Mouse (Mus musculus): Measurements from ENCODE around the gene Retreg1.

The Retreg1 gene

DNA sequence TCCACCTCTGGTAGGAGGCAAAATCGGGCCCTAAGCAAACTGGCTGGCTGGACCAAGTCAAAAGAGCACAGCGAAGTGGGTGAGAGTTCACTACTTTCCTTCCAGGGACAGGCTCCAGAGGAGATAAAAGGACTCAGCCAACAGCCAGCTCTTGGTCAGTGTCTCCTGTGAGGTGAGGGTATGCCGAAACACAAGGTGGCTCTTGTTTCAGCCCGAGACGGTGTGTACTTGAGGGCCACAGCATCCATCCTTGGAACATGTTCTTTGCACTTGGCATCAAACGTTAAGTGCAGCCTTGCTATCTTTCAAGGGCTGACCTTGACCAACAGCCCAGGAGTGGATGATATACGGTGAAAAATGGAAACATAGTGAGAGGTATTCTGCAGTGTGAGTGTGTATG, 75.7 kb downstream of the Retreg1 start:
- no peak for DNase-seq (ENCODE audit: low spot score in 2 of 2)

- no peak for DNase-seq (ENCODE audit: low spot score in 2 of 2)
Observed at GRCm38 (mm10) chr15:25919995-25920394, 77.0 kb downstream of the Retreg1 start.

- no peak for DNase-seq (ENCODE audit: low spot score in 2 of 2)
Observed at GRCm38 (mm10) chr15:25920886-25921285, 77.9 kb downstream of the Retreg1 start.

- no peak for DNase-seq (ENCODE audit: low spot score in 2 of 2)
Observed at GRCm38 (mm10) chr15:25922007-25922406, 79.0 kb downstream of the Retreg1 start.

DNA sequence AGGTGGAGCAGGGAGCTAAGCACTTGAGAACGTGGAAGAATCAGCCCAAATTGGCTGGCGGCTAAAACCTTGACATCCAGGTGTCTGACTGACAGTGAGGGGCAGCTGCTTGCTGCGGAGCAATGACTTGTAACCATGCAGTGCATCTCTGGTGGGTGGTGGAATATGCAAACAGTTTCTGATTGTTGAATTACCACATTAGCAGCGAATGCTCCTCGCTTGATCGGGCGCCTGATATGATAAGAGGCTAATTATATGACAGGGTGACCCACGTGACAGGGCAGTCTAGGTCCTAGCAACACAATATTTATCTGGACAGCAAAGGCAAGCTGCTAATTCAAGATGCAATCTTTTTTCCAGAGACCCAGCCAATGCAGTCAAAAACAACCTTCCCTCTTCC, 80.9 kb downstream of the Retreg1 start:
- no peak for DNase-seq (ENCODE audit: low spot score in 2 of 2)

DNA sequence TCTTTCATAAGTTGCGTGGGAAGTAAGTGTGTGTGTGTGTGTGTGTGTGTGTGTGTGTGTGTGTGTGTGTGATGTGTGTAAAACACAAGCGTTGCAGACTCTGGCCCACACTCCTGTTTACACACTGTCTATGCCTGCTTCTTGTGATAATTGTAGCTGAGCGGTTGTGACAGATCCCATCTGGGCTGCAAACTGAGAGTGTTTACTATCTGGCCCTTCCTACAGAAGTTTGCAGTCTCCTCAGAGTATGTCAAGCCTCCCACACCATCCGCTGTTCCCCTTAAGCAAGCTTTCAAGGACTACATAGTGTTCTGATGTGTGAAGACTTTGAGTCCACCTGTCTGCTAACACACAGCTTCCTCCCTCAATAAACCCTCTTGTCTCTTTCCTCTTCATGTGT, 83.2 kb downstream of the Retreg1 start:
- DNase-seq (ENCODE audit: low spot score in 2 of 2): no peak

GRCm38 (mm10) chr15:25927106-25927505, 84.1 kb downstream of the Retreg1 start:
- DNase-seq (ENCODE audit: low spot score in 2 of 2): no peak

DNA sequence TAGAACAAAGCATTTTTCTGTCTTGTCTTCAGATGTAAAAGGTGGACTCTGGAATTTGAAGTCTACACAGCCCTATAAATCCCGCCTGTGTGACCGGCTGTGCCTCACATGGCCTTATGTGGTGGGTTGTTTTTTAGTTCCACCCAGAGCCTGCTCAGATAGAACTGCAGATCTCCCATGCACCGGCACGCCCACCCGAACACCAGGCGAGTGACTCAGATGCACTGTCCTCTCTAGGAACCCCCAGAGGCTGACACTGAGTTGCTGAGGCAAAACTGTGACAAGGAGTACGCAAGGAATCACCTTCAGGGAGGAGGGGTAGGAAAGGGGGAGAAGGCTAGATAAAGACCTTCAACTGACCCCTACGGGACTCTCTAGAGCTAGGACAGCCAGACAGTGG, 85.0 kb downstream of the Retreg1 start:
- DNase-seq (ENCODE audit: low spot score in 2 of 2): no peak

GRCm38 (mm10) chr15:25928831-25929230, 85.9 kb downstream of the Retreg1 start:
- DNase-seq (ENCODE audit: low spot score in 2 of 2): no peak

DNA sequence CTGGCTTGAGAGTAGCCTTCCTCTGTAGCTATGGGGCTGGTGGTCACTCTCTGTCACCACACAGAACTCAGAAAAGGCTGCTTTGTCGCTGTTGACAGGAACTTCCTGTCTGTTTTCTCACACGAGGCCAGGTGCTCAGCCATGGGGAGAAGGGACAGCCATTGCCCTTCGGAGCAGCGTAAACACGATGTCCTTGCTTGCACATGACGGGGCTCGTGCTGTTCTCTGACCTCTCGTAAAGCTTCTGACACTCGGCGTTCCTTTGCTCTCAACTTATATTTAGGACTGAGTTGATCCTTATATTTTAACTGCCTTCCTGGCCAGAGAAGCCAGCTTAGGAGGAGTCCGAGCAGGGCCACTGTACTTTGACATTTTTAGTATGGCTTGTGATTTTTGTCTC, 86.5 kb downstream of the Retreg1 start:
- DNase-seq (ENCODE audit: low spot score in 2 of 2): no peak

DNA sequence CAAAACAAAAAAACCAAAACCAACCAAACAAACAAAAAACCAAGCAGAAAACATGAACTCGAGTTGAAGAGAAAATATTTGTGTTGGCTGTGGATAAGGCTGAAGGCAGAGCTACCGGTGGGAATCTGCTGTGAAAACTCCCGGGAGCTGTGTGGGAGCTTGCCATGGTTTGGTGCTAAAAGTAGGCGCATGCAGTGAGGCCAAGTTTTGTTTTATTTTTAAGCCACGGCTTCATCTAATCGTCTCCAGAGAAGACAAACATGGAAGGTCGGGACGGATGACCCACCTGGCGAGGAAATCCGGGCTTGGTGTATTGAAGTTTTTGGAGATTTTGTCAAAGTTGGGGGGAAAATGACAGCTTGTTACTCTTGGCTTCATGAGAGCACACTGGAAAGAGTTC, 87.0 kb downstream of the Retreg1 start:
- DNase-seq (ENCODE audit: low spot score in 2 of 2): no peak

GRCm38 (mm10) chr15:25930657-25931056, 87.7 kb downstream of the Retreg1 start:
- DNase-seq (ENCODE audit: low spot score in 2 of 2): no peak

- DNase-seq (ENCODE audit: low spot score in 2 of 2): no peak
Observed at GRCm38 (mm10) chr15:25932497-25932896, 89.5 kb downstream of the Retreg1 start.

DNA sequence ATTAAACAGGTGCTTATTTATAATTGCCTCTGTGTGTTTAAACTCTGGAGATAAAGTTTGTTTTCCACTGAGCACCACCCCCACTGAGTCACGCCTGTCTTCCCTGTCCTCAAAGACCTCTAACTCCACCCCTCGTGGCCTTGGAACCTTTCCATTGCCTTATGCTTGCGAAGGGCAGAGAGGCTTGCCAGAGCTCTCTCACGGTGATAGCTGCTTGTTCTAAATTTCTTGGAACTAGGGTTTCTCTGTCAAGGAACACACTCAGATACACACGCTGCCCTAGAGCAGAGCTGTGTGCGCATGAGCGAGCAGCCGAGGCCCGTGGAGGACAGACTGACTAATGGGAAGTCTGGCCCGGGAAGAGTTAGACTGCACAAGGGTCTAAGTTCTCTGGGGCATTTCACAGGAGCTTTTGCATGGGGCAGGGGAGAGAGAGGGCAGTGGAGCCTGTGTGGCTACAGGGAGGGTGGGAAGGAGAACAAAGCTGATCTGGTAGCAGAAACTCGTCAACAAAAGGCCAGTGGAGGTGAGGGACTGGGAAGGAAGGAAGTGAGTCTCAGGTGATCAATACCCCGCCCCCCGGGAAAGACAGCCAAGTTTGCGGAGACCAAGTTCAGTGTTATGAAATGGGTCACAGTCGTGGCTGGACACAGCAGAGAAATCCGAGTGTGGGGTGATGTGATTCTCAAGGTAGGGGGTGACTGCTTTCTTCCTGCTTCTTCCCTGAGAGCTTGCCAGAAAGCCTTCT, 90.1 kb downstream of the Retreg1 start:
- DNase-seq (ENCODE audit: low spot score in 2 of 2): peak; percentile 27 to 28

- no peak for DNase-seq (ENCODE audit: low spot score in 2 of 2)
Observed at GRCm38 (mm10) chr15:25933685-25934108, 90.7 kb downstream of the Retreg1 start.

DNA sequence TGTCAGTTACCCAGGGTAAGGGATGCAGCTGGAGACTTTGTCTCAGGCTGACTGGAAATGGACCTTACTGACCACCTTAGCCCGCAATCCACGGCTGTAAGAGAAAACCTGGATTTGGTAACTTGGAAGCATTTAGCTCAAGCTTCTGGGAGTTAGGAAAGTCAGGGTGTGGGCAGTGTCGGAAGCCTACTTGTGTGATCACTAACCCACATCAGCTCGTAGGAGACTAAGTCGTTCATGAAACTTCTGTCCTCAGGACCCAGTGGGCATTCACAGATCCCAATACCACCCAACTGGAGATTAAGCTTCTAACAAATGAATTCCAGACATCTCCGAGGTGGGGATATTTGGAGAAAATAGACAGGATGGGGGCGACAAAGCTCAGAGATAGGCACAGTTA, 91.4 kb downstream of the Retreg1 start:
- DNase-seq (ENCODE audit: low spot score in 2 of 2): no peak

DNA sequence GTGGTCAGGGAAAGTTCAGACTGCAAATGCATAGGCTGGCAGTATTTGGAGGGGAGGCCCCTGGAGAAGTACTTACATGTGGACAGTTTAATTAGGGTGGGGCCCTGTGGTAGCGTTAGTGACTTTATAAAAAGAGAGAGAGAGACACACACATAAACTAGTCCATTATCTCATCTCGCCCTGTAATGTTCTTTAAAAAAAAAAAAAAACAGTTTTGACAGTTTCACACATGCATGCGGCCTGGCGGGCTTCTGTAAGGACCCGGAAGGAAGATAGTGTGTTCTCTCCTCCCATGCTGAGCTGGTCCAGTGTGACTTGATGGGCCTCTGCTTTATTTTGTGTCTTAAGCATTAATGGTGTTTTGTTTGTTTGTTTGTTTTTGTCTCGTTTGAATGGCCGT, 95.5 kb downstream of the Retreg1 start:
- no peak for DNase-seq (ENCODE audit: low spot score in 2 of 2)

DNA sequence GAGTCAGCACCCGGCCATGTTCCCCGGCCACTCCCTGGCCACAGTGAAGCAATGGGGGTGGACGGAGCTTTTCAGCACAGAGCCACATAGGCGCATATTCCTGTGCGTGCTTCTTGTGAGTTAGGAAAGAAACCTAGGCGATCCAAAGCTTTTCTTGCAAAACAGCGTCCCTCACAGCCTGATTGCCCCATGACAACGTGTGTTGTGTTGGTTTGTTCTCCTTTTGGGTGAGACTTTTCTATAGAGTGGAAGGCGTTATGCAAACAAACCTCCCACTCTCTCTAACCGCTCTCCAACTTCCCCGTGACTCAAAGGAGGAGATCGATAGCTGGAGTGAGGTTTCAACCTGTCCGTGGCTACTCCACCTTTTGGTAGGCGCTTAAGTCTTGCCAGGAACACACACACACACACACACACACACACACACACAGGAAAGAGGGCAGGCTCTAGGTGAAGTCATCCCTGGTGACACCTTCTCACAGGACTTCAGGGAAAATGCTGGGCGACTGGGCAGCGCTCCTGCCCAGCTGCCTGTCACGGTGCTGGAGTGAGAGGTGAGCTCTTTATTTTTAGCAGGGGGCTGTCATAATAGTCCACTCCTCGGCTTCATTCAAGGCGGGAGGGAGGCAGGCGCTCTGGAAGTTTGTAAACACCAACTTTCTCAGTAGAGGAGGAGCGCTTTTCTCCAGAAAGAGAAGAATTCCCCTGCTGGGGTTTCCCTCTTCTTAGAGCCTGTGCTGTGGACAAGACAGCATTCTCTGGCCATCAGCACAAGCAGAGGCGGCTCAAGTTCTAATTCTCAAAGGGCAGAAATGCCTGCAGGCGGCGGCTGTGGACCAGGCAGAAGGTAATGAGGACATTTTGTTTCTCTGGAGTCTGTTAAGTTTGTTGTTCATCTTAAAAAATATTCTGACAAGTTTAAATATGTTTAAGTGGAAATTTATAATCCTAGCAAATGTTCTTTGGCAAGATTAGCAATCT, 97.7 kb downstream of the Retreg1 start:
- no peak for DNase-seq (ENCODE audit: low spot score in 2 of 2)

DNA sequence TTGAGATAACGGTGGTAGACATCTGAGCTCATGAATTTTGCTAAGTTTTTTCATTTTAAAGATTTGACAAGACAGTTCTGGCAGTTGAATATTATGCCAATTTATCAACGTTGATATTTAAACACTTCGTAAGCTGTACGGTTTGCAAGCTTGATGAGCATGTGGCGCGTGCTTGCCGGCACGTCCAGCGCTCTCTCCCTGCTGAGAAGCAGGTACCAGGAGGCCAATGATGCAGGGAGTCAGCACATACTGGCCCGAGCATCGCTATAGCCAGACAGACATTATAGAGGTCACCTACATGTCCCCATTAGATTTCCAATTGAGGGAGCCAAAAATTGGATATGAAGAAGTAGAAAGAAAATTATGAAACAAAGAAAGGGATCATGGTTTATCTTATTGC, 98.5 kb downstream of the Retreg1 start:
- no peak for DNase-seq (ENCODE audit: low spot score in 2 of 2)

GRCm38 (mm10) chr15:25942415-25942814, 99.4 kb downstream of the Retreg1 start:
- DNase-seq (ENCODE audit: low spot score in 2 of 2): no peak

DNA sequence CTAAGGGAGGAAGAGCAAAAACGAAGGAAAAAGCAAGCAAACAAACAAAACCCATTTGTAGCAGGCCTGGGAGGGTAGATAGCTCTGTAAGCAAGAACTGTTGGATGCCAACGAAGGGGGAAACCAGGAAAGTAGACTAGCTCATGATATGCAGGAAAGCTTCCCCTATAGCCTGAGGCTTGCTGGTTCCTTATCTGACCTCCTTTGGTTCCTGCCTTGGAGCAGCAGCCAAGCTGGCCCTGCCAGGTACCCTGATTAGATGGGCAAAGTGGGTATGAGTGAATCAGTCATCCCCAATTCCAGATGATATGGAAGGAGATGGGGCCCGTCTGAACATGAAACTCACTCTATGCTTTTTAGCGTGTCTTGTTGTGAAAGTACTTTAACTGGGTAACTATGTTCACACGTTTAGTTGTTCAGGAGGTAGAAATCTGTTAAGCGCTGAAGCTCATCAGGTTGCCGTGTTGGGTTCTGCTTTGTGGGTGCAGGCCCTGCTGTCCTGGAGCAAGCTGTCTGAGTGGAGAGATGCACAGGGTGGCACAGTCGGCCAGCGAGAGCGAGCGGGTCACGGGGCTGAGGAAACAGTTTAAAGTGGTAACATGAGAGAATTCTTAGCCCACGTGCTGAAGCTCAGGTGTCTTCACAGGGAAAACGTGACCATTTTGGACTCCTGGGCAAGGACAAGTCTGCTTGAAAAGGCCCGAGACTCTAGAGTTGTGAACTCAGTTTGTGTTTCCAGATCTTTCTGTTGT, 100.6 kb downstream of the Retreg1 start:
- DNase-seq (ENCODE audit: low spot score in 2 of 2): no peak

GRCm38 (mm10) chr15:25945224-25945623, 102.2 kb downstream of the Retreg1 start:
- DNase-seq (ENCODE audit: low spot score in 2 of 2): no peak
